Mouse (Mus musculus) cerebellum, adult 18-20 months (tissue): ENCODE measurements around the gene Cbln3.

Experiments used
- DNase-seq, 2 experiments: peaks; one replicate each; pipeline ENCODE4 v3.0.0; 2021

The Cbln3 gene

DNA sequence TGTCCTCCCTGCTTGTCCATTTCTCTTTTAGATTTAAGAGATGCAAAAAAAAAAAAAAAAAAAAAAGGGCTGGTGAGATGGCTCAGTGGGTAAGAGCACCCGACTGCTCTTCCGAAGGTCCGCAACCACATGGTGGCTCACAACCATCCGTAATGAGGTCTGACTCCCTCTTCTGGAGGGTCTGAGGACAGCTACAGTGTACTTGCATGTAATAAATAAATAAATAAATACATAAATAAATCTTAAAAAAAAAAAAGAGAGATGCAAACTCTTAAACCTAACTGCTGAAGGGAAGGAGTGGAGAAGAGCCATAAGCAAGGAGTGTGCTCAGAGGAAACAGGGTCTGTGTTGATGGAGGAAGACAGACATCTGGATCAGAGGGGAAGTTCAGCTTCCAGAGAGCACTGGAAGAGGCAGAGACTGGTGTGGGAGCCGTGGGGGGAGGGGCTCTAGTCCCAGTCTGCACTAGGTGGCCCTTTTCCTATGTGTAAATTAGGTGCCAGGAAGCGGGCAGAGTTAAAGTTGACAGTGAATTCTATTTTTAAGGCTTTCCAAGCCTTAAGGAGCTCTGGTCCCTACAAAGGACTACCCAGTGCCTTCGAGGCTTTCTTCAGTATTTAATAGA lies 5.8 kb downstream of the Cbln3 start:
- no peak for DNase-seq

DNA sequence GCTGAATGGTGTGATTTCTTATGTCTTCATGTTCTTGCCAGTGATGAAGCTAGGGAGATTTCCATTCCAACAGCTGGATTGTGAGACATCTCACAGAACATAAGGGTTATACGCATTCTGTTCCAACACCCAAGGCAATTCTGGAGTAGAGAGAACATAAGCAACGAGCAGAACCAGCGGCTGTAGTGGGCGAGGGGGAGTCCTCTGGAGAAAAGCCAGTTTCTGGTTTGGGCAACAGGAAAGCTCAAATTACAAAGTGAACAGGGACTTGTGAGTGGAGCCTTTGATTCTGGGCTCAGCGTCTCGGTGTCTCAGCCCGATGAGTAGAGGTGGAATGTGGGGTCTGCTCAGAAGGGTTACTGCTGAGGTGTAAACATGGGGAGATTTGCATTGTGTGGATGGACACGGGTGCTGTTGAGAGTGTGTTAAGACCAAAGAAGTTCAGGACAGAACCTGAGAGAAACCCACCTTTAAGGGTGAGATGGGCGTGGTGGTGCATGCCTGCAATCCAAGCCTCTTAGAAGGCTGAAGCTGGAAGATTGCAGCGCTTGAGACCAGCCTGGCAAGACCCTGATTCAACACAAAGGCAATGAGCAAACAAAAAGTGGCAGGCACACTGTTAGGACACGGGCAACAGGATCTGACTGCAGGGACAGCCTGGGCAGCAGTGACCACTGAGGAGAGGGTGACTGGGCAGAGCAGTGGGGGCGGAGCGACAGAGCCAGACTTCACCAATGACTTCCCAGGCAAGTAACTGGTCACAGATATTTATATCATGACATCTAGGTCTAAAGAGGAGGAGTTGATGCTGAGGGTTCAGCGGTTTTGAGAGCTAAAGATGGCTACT lies 6.5 kb downstream of the Cbln3 start:
- peak; percentile 62 to 63 for DNase-seq

DNA sequence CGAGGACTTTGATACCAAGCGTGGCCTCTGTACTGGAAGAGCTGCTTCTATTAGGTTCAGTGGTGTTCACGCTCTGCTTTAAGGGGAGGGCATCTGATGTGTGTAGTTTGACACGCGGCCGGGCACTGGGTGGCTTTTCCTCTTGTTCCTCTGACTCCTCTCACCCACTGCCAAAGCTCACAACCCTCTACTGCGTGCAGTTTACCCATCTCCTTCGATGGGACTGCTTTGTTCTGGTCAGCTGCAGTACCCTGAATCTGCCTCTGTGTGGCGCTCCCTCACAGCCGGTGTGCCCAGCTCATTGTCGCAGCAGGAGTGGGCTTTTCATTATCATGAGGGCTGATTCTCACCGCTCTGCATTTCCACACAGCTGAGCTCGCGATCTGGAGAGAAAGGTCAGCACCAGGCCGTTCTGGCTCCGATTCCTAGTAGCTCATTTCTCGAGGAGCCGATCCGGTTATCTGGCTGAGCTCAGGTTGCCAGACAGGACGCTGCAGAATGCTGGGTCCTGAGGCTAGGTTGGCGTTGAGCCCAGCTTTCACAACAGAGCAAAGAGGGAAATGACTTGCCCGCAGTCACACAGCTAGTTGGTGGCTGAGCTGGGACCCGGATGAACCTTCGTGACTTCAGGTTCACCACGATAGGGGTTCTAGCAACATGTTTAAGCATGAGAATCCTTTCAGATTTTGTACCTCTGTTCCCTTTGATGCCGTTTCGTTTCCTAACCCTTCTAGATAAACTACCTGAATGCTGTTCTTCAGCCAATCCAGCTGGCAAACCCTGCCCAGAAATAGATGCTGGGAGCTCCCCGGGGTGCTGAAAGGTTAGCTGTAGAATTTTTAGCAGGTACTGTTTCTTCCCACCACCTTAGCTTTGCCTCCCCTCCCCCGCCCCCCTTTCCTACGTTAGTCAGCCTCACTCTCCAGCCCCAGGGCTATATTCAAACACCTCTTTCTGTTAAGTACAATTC lies 10.2 kb downstream of the Cbln3 start:
- DNase-seq, result peak; percentile 91

DNA sequence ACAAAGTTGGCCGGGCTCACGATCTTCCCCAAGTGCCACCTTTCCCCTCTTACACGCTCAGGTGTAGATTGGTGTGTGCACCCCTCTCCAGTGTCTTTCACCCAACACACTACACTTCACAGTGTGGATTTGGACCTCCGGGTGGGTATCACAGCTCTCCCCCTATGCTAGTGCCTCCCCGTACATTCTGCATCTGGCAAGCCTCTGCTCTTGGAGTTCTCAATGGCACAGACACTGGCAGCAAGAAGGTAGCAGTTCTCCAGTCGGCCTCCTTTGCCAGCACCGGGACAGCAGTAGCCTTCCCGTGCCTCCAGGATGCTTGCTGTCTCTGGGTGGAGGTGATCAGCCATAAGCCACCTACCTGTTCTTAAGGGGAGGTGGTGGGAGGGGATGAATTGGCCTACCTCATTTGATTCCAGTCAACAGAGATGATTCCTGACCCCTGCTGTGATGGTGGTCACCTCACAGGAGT lies 10.9 kb downstream of the Cbln3 start:
- no peak for DNase-seq

DNA sequence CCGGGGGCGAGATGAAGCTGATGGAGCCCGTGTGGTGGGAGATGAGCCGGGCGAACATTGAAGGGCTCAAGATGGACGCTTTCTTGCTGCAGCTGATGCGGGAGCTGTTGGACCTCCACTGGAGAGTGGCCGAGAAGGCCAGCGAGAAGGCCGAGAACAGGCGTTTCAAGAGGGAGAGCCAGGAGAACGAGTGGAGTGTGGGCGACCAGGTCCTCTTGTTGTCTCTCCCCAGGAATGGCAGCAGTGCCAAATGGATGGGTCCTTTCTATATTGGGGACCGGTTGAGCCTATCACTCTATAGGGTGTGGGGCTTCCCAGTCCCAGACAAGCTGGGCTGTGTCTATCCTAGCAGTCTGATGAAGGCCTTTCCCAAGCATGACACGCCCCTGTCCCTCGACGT lies 11.6 kb downstream of the Cbln3 start:
- no peak for DNase-seq

DNA sequence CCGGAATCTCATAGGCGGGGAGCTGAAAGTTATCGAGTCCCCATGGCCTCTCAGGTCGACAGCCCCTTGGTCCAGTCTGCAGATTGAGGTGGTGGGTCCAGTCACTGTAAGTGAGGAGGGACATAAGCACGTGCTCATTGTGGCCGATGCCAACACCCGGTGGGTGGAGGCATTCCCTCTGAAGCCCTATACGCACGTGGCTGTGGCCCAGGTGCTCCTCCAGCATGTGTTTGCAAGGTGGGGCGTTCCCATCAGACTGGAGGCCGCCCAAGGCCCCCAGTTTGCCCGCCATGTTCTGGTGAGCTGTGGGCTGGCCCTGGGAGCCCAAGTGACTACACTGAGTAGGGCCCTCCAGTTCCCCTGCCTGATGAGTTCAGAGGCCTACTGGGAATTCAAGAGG lies 12.2 kb downstream of the Cbln3 start:
- DNase-seq, result peak in 1 of 2 experiments; percentile 14

DNA sequence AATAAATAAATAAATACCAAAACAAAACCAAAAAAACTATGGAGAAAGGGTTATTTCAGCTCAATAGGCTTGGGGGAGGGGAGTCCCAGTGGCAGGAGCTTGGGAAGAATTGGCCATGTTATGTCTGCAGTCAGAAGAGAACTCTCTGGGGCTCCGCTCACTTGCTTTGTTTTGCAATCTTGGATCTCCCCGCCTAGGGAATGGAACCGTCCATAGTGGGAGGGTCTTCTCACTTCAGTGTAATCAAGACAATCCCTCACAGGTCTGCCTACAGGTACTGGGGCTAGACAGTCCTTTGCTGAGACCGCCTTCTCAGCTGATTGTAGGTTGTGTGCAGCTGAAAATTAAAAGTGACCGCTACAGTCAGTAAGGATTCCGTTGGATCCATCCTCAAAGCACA lies 14.7 kb downstream of the Cbln3 start:
- no peak for DNase-seq

DNA sequence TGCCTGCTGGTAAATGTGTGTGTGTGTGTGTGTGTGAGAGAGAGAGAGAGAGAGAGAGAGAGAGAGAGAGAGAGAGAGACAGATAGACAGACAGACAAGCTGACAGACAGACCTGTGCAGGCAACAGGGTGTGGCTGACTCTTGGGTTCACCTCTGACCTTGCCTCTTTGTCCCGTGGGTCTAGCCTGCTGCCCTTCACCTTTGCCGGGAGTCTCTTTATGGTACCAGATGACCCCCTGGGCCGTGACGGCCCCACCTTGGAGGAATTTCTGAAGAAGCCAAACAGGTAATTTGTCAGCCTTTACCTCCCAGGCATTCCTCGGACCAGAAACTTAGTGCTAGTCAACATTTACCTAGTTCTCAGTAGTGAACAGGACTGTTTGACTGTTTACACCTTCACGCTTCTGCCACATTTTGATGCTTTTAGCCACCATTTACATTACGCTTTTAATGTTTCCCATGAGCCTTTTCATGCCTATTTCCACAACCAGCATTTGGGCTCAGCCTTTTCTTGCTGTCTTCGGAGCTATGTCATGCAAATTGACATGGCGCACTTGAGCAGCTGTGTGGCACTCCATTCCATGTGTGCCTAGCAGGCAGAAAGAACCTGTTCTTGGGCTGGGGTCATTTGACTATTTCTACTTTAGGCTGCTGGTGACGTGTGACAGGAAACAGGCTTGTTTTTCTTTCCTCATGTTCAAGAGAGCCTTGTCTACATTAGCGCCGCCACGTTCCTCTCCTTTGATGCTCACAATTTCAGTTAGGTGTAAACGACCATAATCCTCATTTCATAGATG lies 15.8 kb downstream of the Cbln3 start:
- DNase-seq, result no peak

DNA sequence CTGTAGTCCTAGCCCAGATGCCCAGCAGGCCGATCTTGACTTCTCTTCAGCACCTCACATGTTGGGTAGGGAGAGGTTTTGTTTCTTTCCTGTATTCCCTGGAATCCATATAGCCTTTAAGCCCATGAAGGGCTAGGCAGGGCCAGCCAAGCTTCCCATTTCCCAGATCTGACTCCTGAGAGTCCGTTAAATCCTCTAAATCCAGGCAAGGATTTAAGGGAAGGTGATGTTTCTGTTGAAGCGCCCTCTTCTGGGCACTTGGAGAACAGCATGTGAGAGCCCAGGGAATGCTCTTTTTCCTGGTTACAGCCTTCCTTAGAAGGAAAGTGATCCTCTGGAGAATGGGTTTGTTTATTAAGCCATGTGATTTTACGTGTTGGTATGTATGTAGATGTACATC lies 17.2 kb downstream of the Cbln3 start:
- DNase-seq, result peak; percentile 71 to 78

DNA sequence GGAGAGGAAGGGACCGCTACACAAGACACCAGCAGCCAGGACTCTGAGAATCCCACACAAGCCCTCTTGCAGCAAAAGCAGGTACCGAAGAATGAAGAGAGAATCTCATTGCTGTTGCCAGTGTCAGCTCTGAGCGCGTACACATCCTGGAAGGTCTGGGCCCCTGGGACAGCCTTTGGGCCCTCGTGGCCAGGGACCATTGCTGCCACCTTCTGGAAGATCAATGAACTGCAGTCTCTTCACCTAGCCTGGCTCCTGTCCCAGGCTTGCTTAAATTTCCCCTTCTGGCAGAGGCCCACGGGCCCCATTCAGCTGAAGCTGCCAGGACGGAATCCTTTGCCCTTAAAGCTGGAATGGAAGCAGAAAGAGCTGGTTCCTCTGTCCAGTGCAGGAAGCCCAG lies 20.4 kb downstream of the Cbln3 start:
- DNase-seq, result peak; percentile 76 to 83

DNA sequence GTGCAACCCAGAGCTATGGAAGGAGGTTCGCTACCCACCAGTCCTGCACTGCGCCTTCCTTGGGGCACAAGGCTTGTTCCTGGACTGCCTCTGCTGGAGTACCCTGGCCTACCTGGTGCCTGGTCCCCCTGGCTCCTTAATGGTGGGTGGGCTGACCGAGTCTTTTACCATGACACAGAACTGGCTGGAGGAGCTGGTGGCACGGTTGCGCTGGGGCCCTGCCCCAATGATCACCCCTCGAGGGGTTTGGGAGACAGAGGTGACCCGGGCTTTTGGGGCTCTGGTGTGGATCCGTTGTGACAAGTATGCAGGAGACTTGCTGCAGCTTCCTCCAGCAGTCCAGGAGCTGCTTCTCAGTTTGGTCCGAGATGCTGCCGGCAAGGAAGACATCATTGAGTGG lies 21.2 kb downstream of the Cbln3 start:
- no peak for DNase-seq

DNA sequence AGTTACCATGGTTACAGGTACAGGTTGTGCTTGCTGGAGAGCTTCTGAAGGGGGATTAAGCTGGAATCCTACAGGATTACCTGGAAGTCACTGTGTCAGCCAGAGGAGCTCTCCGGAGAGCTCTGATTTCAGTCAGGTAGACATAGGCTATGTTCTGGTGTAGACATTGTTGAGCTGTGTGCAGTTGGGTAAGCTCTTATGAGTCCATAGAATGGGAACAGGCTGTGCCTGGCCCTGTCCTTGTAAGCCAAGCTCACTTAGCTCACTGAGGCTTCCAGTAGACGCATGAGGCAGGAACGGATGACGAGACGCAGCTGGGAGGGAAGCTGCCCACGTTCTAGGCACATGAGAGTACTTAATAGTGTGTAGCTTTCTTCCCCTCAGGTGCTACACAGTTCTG lies 22.0 kb downstream of the Cbln3 start:
- no peak for DNase-seq

DNA sequence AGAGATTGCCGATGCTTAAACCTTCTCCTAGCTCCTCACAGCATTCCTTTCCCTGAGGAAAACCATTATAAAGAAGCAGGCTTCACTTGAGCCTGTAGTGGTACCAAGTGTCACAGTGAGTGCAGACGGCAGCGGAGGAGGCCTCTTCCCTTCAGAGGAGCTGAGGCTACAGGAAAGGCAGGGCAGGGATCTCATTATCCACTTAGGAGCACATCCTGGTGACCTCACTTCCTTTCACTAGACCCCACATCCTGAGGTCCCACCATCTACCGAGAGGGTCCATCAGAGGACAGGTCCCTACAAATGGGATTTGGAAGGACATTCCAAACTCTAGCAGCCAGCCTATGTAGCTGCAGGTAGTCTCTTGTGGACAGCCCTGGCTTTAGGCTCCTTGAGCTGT lies 26.6 kb downstream of the Cbln3 start:
- no peak for DNase-seq

DNA sequence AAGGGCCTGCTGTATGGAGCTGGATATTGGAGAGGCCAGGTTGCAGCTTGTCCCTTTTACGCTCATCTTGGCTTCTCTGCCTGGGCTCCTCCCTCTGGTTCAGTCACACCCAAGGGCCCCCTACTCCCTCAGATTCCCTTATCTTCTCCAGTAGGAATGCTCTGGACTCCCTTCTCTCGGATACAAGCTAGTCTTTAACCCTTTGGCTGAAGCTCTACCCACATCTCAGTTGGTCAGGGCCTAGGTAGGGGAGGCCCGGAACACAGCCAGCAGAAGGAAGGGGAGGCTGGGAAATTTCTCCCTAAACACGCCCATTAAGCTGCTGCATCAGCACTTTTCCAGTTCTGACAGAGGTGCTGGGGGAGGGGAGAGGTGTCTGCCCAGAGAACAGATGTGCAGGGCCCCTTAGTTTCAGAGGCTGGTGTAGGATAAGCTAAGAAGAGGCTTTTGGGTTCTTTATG lies 29.1 kb downstream of the Cbln3 start:
- DNase-seq, result no peak

DNA sequence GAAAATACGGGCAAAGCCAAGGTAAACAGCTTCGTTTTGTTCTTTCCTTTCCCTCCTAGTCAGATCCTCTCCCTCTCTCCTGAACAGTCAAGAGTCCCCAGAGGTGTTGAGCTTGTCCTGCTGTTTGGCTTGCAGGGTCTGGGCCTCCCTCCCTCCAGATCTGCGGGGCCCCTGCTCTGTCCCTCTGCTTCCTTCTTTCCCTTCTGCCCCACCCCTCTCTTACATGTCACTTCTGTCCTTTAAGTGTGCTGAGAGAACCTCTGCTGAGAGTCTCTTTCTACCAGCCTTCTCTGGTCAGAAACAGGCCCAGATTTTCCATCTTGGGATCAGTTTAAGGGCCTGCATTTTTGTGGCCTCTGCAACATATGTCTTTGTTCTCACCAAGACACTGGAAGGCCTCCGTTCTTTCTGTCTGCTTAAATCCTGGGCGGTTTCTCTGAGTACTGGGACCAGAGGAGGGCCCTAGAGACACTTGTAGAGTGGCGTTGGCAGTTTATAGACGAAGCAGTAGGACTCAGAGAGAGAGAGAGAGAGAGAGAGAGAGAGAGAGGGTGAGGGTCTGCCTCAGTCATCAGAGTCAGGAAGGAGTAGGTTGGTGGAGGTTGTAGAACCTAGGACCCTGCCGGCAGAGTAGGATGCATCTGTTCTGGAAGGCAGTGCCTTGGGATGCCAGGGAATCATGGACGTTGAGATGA lies 29.6 kb downstream of the Cbln3 start:
- no peak for DNase-seq

DNA sequence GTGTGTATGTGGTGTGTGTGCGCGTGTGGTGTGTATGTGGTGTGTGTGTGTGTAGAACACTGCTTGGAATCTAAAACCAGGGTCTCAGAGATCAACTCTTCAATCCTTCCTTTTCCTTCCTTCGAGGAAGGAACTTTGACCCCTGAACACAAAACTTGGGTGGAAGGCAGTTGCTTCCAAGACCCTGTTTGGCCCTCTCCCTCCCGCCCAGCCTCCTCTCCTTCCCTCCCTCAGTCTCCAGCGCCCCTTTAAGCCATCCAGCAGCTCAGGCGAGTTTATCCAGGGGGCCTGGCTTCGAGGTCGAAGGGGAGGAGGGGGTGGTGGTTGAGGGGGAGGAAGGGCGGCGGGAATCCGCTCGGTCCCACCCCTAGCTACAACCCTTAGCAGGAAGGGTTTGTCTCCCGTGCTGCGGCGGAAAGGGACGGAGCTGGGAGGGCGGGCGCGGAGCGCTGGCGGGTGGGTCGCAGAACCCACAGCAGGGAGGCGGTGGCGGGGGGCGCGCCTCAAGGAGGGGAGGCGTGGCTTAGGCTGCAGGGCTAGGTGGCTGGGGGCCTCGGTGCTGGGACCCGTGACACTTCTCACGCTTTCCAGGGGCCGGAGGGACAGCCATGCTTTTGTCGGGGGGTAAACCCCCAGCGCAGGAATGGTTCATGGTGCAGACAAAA lies 30.4 kb downstream of the Cbln3 start, which contains the start of gene Nynrin:
Gene Nynrin, plus strand, starts transcription at position 390 of the 665 bp plus-strand sequence.
- DNase-seq, result peak in 1 of 2 experiments; percentile 14

DNA sequence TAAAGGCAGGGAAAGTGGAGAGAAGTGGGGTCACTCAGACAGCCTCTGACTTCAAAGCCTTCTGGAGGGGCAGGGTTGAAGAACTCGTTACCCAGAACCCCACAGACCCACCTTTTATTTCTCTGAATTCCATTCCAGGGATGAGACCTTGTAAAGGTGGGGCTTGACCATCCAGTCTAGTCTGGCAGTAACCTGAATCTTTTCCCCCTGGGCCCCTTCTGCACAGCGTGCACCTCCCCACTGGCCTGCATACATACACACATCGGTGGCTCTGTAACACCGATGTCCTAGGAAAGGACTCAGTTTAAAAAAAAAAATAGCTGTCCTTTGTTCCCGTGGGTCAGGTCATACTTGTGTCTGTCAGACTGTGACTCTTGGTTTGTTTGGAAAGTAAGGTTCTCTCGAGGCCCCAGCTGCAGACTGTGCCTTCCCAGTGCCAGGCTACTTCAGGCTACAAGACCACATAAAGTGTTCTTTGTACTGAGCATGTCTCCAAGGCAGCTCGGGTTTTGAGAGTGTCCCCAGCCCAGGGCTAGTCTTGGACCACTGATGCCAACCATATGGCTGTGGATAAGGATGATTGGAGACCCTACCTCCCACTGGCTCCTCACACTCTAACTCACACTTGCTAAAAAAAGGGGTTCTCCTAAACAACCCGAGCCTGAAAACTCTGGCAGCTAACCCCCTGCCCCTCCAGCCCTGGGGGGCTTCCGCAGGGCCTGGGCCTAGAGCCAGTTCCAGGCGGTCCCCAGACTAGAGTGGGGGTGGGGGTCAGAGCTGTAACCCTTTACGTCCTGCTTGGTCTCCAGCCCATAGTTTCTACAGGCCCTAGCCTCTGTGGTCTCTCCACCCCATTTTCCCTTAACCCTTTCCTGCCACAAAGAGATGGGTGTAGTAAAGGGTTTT lies 31.3 kb downstream of the Cbln3 start:
- DNase-seq, result no peak

DNA sequence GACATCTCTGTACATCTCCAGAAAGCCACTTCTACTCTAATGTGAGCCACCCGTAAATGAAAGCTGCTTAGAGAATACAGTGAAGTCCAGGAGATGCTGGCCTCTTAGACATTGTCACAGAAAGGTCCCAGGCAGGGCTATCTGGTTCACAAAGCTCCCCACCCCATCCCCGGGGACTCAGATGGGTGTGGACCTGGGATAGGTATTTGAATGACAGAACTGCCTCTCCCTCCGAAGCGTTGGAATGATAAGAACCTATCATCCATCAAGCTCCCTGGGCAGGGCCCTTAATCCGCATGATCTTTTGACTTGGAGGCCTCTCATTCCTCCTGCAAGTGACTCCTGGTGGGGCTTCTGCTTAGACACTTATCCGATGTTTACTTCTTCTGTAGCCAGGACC lies 33.3 kb downstream of the Cbln3 start:
- DNase-seq, result no peak

DNA sequence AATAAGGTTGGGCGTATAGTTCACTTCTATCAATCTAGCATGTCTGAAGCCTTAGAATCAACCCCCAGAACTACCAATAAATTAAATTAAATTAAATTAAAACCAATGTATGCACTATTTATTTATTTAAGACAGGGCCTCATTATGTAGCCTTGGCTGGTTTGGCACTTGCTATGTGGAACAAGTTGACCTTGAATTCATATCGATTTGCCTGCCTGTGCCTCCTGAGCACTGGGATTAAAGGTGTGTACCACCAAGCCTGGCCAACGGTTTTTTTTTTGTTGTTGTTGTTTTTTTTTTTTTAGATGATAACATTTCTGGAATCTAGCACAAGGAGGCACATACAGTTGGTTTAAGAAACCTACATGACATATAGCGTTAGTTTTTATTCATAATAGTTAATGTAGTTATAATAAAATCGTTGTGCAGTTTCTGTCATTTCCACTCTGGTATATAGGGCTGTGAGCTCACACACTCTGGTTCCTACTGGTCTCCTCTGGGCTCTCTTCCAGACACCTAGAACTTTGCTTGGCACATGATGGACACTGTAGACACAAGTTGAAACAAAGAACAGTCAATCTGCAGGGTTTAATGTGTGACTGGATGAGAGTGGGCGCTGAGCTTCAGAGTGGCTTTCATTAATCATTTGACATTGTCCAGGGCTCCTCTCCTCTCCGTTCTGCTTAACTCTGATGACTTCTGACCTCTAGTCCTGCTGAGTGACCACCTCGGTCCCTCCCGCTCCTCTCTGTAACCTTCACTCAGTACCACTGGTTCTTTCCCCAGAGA lies 38.5 kb downstream of the Cbln3 start:
- DNase-seq, result no peak
